Mouse (Mus musculus): Measurements from ENCODE around the gene Pdgfc.

GRCm38 (mm10) chr3:81162129-81162528 is 125.9 kb downstream of the Pdgfc start:
- TF ChIP-seq CTCF (conservative IDR thresholded peaks at IDR 0.05; ENCODE audit: insufficient read depth, insufficient read length, low read depth, low read length) (no peak), POLR2A (IDR thresholded peaks at IDR 0.05; ENCODE audit: low read depth, low read length) (no peak)
